Mouse (Mus musculus) olfactory bulb, adult 2 months (tissue): ENCODE results near the gene Cblb.

Experiments
- CTCF ChIP-seq: fragments of 200-500 bp; IDR thresholded peaks from 2 replicates; pipeline ENCODE4 v1.5.1; 2012; ENCODE audit warnings: low read depth, mild to moderate bottlenecking, low read length, moderate library complexity; ENCODE audit not compliant: insufficient read depth
- POLR2A ChIP-seq: fragments of 200-500 bp; IDR thresholded peaks from 2 replicates; pipeline ENCODE4 v1.6.1; 2012; ENCODE audit warnings: mild to moderate bottlenecking, low read depth, low read length, moderate library complexity; ENCODE audit not compliant: insufficient read depth

DNA sequence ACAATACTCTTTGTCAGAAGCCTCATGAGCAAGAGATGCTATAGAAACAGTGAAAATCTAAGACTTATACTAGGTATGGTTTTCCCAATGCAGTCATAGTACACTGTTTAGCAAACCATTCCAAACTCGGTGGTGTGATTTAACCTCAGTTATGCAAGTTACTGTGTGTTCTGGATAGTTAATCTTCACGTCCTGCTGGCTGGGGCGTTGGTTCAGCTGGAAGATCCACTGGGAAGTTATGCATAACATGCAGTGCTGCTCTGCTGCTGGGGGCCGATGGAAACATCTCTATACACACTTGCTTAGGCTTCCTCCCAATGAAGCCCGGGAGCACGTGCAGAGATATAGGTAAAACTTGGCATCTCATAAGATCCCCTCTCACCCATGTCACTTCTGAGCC, 69.4 kb downstream of the Cblb start:
- no peak for TF ChIP-seq CTCF
- no peak for TF ChIP-seq POLR2A
